Mouse (Mus musculus) lung, postnatal 0 days (tissue): ENCODE data around the gene Lmod1.
A peak's percentile ranks its signal among the peaks of the same experiment; 100 is the strongest.

Experiments
- CTCF ChIP-seq: IDR thresholded peaks from 2 replicates; pipeline ENCODE4 v1.5.1; 2016; ENCODE audit warnings: antibody characterized with exemption, mild to moderate bottlenecking
- EP300 ChIP-seq: IDR thresholded peaks from 2 replicates; pipeline ENCODE4 v1.6.1; 2016; ENCODE audit warnings: antibody characterized with exemption, mild to moderate bottlenecking, control low read depth

DNA sequence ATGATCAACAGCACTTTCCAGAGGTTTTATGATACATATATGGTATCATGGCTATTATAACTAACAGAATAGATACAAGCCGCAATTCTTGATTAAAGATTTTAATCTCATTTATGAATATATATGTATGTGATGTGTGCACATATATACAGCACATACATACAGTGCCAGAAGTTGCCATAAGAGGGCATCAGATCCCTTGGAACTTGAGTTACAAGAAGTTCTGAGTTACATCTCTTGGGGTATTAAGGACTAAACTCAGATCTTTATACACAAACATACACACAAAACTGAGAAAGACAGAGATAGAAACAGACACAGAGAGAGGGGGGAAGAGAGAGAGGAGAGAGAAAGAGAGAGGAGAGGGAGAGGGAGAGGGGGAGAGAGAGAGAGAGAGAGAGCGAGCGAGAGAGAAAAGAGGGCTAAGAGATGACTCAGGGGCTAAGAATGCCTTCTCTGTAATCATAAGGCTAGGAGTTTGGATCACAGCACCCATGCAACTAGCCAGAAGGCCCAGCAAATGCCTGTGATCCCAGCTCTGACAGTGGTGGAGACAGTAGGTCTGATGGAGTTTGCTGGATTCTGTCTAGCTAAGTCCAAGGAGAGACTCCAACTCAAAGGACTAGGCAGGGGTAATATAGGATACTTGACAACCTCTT, 77.0 kb downstream of the Lmod1 start:
- TF ChIP-seq EP300 (no peak), CTCF (peak; percentile 44)
